Mouse (Mus musculus) heart, embryonic 14.5 days (tissue): ENCODE results near the gene Rnf150. TPM values are rescaled to one million over a fixed set of nuclear protein-coding genes. Genes with fewer than 3 reads are reported as not detected.

Experiments used
- ATAC-seq: fragments of 200-750 bp; cut with Nextera tagmentation; 2 replicates; pipeline ENCODE4 v1.8.0; 2017; ENCODE audit warnings: low read depth, moderate TSS enrichment; ENCODE audit not compliant: insufficient number of reproducible peaks, insufficient read depth, low FRiP score
- H3K27ac ChIP-seq, 2 experiments: fragments of 200-500 bp in 1 of 2; fragments of 300-500 bp in 1 of 2; sonication (generic) in 1 of 2; replicated peaks in 1 of 2; 2 replicates each; pipeline ENCODE4 v1.5.1; 2012 to 2014; ENCODE audit warnings: low read depth in 2 of 2, low read length in 2 of 2, control low read depth in 1 of 2, mild to moderate bottlenecking in 1 of 2, mixed read lengths in 1 of 2; ENCODE audit not compliant: control insufficient read depth in 1 of 2, insufficient read depth in 1 of 2
- H3K27me3 ChIP-seq: fragments of 300-500 bp; sonication (generic); 2 replicates; pipeline ENCODE4 v1.6.1; 2014; ENCODE audit warnings: mild to moderate bottlenecking, low read length, control low read depth; ENCODE audit not compliant: control insufficient read depth, insufficient read depth
- H3K36me3 ChIP-seq: fragments of 300-500 bp; sonication (generic); 2 replicates; pipeline ENCODE4 v1.6.1; 2014; ENCODE audit warnings: mild to moderate bottlenecking, control low read depth, low read length, mixed read lengths; ENCODE audit not compliant: control insufficient read depth, insufficient read depth
- H3K4me1 ChIP-seq, 2 experiments: fragments of 200-500 bp in 1 of 2; fragments of 300-500 bp in 1 of 2; sonication (generic) in 1 of 2; 2 replicates each; pipeline ENCODE4 v1.6.1; 2012 to 2014; ENCODE audit warnings: low read length in 2 of 2, control low read depth in 1 of 2, mixed read lengths in 1 of 2; ENCODE audit not compliant: control insufficient read depth in 2 of 2, insufficient read depth in 2 of 2
- H3K4me2 ChIP-seq: fragments of 300-500 bp; sonication (generic); 2 replicates; pipeline ENCODE4 v1.6.1; 2014; ENCODE audit warnings: mild to moderate bottlenecking, low read length
- H3K4me3 ChIP-seq, 2 experiments: fragments of 200-500 bp in 1 of 2; fragments of 300-500 bp in 1 of 2; sonication (generic) in 1 of 2; 2 replicates each; pipeline ENCODE4 v1.5.1; 2012 to 2014; ENCODE audit warnings: low read length in 2 of 2, mild to moderate bottlenecking in 2 of 2, control low read depth in 1 of 2, low read depth in 1 of 2, moderate library complexity in 1 of 2; ENCODE audit not compliant: control insufficient read depth in 1 of 2, insufficient read depth in 1 of 2
- H3K9ac ChIP-seq: fragments of 300-500 bp; sonication (generic); 2 replicates; pipeline ENCODE4 v1.6.1; 2014; ENCODE audit warnings: mild to moderate bottlenecking, low read length
- H3K9me3 ChIP-seq: fragments of 300-500 bp; sonication (generic); 2 replicates; pipeline ENCODE4 v1.6.1; 2016; ENCODE audit warnings: low read length, control low read depth; ENCODE audit not compliant: control insufficient read depth
- WGBS: fragments of 180-500 bp; shearing (Covaris S2); extraction: QIAGEN DNeasy Blood & Tissue Kit; methylation state at CpG from one replicate; pipeline ENCODE4 v1.1.7; 2014; 5-methylcytosine and 5-hydroxymethylcytosine counted together
- polyA plus RNA-seq: library from polyadenylated mRNA; unstranded; fragments of >200 nt; fragmentation: Nextera tagmentation; extraction: Ambion mirVana; gene quantifications from 2 replicates; pipeline ENCODE4 v1.2.1, GENCODE M21; 2014

The Rnf150 gene
- polyA plus RNA-seq, 1 experiment from 2014 or later, result 0.92 TPM

GRCm38 (mm10) chr8:83028211-83028610 lies 165.1 kb downstream of the Rnf150 start:
- Histone ChIP-seq H3K36me3 (no peaks in the 10 kb centered on the region), H3K27me3 (no peaks in the 10 kb centered on the region), H3K9me3 (0 out of 2 replicates have a peak, but pooled peaks cover 5% of the 10 kb centered on the region), H3K4me2 (no peak overlapping the region), H3K4me1 (no peaks in the 10 kb centered on the region), H3K9ac (no peak overlapping the region), H3K27ac (no peak overlapping the region), H3K4me3 (no peak overlapping the region)
- no peak for ATAC-seq
- 57% methylated on average over 2 of the region's 2 CpGs for whole genome bisulfite sequencing

DNA sequence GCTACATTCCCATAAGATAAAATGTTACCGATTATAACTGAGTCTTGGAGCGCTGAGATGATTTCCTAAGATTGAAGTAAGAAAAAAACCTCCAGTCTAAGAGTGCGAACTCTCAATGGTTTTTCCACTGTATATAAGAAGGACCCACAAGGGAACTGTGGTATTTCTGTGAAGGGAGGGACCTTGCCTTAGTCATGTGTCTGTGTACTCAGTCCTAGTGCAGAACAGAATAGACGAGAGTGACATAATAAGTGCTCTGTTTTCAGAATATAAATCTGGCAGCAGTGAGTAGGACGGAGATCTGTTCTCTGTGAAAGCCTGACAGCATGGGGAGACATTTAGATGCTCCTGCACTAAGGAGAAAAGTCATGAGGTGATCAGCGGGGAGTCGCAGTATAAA lies 169.6 kb downstream of the Rnf150 start:
- Histone ChIP-seq H3K9me3 (0 out of 2 replicates have a peak, but pooled peaks cover 5% of the 10 kb centered on the region), H3K27ac (no peak overlapping the region), H3K4me2 (no peak overlapping the region), H3K4me1 (0 out of 4 replicates have a peak, but pooled peaks cover 0 to 3% of the 10 kb centered on the region in 2 experiments), H3K36me3 (no peaks in the 10 kb centered on the region), H3K4me3 (no peak overlapping the region), H3K27me3 (no peaks in the 10 kb centered on the region), H3K9ac (no peak overlapping the region)
- WGBS, result 58% methylated on average over 6 of the region's 7 CpGs
- no peak for ATAC-seq

GRCm38 (mm10) chr8:83035141-83035540 lies 172.0 kb downstream of the Rnf150 start:
- 0 out of 4 replicates have a peak, but pooled peaks cover 0 to 3% of the 10 kb centered on the region in 2 experiments for H3K4me1 ChIP-seq
- no peaks in the 10 kb centered on the region for H3K27me3 ChIP-seq
- no peak overlapping the region for H3K9ac ChIP-seq
- WGBS, result 87% methylated on average over 5 of the region's 5 CpGs
- H3K4me3 ChIP-seq, result no peak overlapping the region
- H3K4me2 ChIP-seq, result no peak overlapping the region
- H3K27ac ChIP-seq, result no peak overlapping the region
- no peak for ATAC-seq
- H3K9me3 ChIP-seq, result no peaks in the 10 kb centered on the region
- no peaks in the 10 kb centered on the region for H3K36me3 ChIP-seq

DNA sequence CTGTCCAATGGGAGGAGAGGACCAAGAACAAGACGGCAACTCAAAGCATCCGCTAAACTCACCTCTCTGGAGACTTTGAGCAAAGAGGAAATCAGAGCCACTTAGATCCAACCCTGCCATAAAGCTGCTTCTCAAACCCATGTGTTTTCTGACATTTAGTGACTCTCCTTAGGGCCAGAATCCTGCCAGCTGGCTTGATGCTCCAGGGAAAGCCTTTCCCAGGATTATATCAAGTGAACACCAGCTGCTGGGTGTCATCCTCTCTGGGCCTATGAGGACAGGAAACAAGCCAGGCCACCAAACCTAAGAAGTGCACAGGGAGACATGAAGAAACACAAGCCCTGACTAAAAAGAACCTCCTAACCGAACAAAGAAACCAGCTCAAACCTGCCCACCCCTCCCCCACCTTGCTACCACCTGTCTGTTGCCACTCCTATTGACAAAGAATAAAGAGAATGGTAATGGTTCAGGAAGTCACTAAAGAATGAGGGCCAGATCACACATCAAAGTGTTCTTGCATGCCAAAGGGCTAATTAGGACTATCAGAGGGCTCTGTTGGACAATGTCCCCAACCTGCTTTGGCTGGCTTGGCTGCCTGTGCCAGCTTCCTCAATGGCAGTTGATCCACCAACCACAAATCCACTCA lies 173.5 kb downstream of the Rnf150 start:
- no peak overlapping the region for H3K27ac ChIP-seq
- H3K9ac ChIP-seq, result no peak overlapping the region
- no peak for ATAC-seq
- H3K36me3 ChIP-seq, result no peaks in the 10 kb centered on the region
- no peak overlapping the region for H3K4me2 ChIP-seq
- WGBS, result 79% methylated on average over 3 of the region's 3 CpGs
- no peaks in the 10 kb centered on the region for H3K27me3 ChIP-seq
- H3K9me3 ChIP-seq, result no peaks in the 10 kb centered on the region
- H3K4me3 ChIP-seq, result no peak overlapping the region
- 0 out of 4 replicates have a peak, but pooled peaks cover 0 to 3% of the 10 kb centered on the region in 2 experiments for H3K4me1 ChIP-seq

- 0 out of 4 replicates have a peak, but pooled peaks cover 0 to 3% of the 10 kb centered on the region in 2 experiments for H3K4me1 ChIP-seq
These were observed 174.2 kb downstream of the Rnf150 start for GRCm38 (mm10) chr8:83037321-83037720.

GRCm38 (mm10) chr8:83038575-83038974 lies 175.4 kb downstream of the Rnf150 start:
- no peak overlapping the region for H3K4me2 ChIP-seq
- H3K4me1 ChIP-seq, result 0 out of 4 replicates have a peak, but pooled peaks cover 0 to 3% of the 10 kb centered on the region in 2 experiments
- no peaks in the 10 kb centered on the region for H3K27me3 ChIP-seq
- no peaks in the 10 kb centered on the region for H3K9me3 ChIP-seq
- H3K4me3 ChIP-seq, result no peak overlapping the region
- no peaks in the 10 kb centered on the region for H3K36me3 ChIP-seq
- no peak overlapping the region for H3K9ac ChIP-seq
- no peak for ATAC-seq
- 82% methylated on average over 10 of the region's 10 CpGs for WGBS
- H3K27ac ChIP-seq, result no peak overlapping the region

More at GRCm38 (mm10) chr8:83037321-83037720, 174.2 kb downstream of the Rnf150 start:
- H3K9me3 ChIP-seq, result no peaks in the 10 kb centered on the region
- no peak for ATAC-seq
- H3K27ac ChIP-seq, result no peak overlapping the region
- WGBS, result 83% methylated on average over 1 of the region's 1 CpGs
- H3K36me3 ChIP-seq, result no peaks in the 10 kb centered on the region
- no peak overlapping the region for H3K4me2 ChIP-seq
- no peak overlapping the region for H3K4me3 ChIP-seq
- H3K27me3 ChIP-seq, result no peaks in the 10 kb centered on the region
- H3K9ac ChIP-seq, result no peak overlapping the region

GRCm38 (mm10) chr8:83041440-83041839 lies 178.3 kb downstream of the Rnf150 start:
- Histone ChIP-seq H3K9ac (no peak overlapping the region), H3K4me3 (no peak overlapping the region)
- WGBS, result 73% methylated on average over 4 of the region's 4 CpGs

GRCm38 (mm10) chr8:83046912-83047311 lies 183.8 kb downstream of the Rnf150 start:
- H3K4me1 ChIP-seq, result peaks cover 6 to 12% of the 10 kb centered on the region in 2 experiments; a peak in 3 of 4 replicates
- H3K36me3 ChIP-seq, result no peaks in the 10 kb centered on the region
- no peak overlapping the region for H3K4me3 ChIP-seq
- no peak overlapping the region for H3K4me2 ChIP-seq
- no peaks in the 10 kb centered on the region for H3K9me3 ChIP-seq
- no peak for ATAC-seq
- H3K9ac ChIP-seq, result no peak overlapping the region
- no peaks in the 10 kb centered on the region for H3K27me3 ChIP-seq
- H3K27ac ChIP-seq, result no peak overlapping the region
- WGBS, result 81% methylated on average over 9 of the region's 9 CpGs

More at GRCm38 (mm10) chr8:83041440-83041839, 178.3 kb downstream of the Rnf150 start:
- Histone ChIP-seq H3K4me2 (no peak overlapping the region), H3K4me1 (no peaks in the 10 kb centered on the region), H3K27ac (no peak overlapping the region), H3K27me3 (no peaks in the 10 kb centered on the region), H3K36me3 (no peaks in the 10 kb centered on the region), H3K9me3 (no peaks in the 10 kb centered on the region)
- no peak for ATAC-seq
